Comparison of ENCODE assay signal across 23 mouse cellular contexts in the genomic region with DNA sequence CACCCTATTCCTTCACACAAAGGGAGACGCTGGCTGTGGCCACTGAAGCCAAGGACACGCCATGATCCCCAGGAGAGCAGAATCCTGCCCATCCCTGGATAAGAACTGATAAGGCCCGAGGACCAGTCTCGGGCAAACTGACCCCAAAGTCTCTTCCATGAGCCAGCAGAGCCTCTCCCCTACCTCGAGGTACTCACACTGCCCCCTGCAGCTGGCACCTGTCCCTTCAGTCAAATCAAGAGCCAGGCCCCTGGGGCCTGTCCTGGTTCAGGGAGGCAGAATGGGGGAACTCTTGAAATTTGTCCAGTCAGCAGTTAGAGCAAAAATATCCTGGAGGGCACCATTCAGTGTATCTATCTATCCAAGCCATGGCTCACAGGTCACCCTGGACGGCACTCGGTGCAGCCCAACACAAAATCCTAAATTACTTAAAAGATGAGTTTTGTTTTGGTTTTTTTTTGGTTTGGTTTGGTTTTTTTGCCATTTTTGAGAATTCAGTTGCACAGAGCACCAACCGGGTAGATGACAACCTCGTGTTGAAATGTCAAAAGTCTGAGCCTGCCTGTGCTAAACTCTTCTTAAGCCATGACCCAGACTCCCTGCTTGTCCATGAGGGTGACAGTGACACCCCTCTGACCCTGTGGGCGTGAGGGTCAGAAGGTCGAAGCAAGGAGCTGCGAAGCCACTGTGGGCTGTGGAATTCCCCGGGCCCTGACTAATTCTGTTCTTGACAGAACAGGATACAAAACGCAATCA. TPM values are rescaled to one million over a fixed set of nuclear protein-coding genes. Genes with fewer than 3 reads are reported as not detected.
DNase-seq lines count a peak whose midpoint lies in the region; TF ChIP-seq lines count a peak whose summit lies in the region.
"Had no signal": no experiment of that assay in that cellular context is flagged by ENCODE, and none has a peak within 500 bp of the region (broad histone marks: within the 10 kb centered on the region; RNA-seq: fewer than 3 reads in every experiment).

No protein-coding gene starts in this region.

- no peak for DNase-seq in gastrocnemius, adult 2 months
- no peak for DNase-seq in gastrocnemius, postnatal 25 days
- peak; percentile 21 for DNase-seq in kidney, postnatal 10 days
- no peak for DNase-seq in kidney, adult 9 months
- peak; percentile 52 for DNase-seq in thymus, postnatal 4 days
- no peak for DNase-seq in thymus, postnatal 36 days
- no peak for DNase-seq in left cerebral cortex, adult 18-20 months (ENCODE audit: low spot score in 2 of 2)
- DNase-seq: adrenal gland, postnatal 10 days; cerebellum, adult 8-10 months; cerebellum, postnatal 36 days; embryo, embryonic 11 days; heart, postnatal 14 days; lung, adult 2 months; thymus, adult 18-20 months had no signal

- no peak overlapping the region for H3K4me3 ChIP-seq in gastrocnemius, adult 2 months
- H3K4me3 ChIP-seq: embryonic facial prominence, embryonic 13.5 days; erythroblast, embryonic 14.5 days; forebrain, embryonic 13.5 days; hindbrain, embryonic 13.5 days; intestine, embryonic 15.5 days; limb, embryonic 12.5 days; stomach, embryonic 15.5 days had no signal

- intact Hi-C loops in gastrocnemius, adult 2 months (cut with DNase I): no loop called here

- H3K27ac ChIP-seq in gastrocnemius, adult 2 months: peak overlapping the region; percentile 70
- H3K27ac ChIP-seq: embryonic facial prominence, embryonic 13.5 days; forebrain, embryonic 13.5 days; hindbrain, embryonic 13.5 days; intestine, embryonic 15.5 days; limb, embryonic 12.5 days; macrophage; stomach, embryonic 15.5 days had no signal

- TF ChIP-seq CTCF in gastrocnemius, adult 2 months (IDR thresholded peaks at IDR 0.05): no peak; the same call in 1 of the 2 replicates

RNA-seq across cellular contexts. Expression of gene Mfng, which starts 9.3 kb away (rescaled TPM):
- total RNA-seq in gastrocnemius, adult 2 months (2021): 1 to 10 TPM; 2.6 to 3.1 TPM
- total RNA-seq in gastrocnemius, postnatal 25 days (2021): 1 to 10 TPM; 2.4 to 6.4 TPM
- 1 to 10 TPM; 3.8 to 4.2 TPM for total RNA-seq in left cerebral cortex, adult 18-20 months (2021)

RNA-seq across cellular contexts. Expression of gene Card10, which starts 20.3 kb away (rescaled TPM):
- total RNA-seq in gastrocnemius, adult 2 months (2021): 1 to 10 TPM; 6.1 to 6.8 TPM
- 1 to 10 TPM; 6.4 to 7.8 TPM for total RNA-seq in gastrocnemius, postnatal 25 days (2021)
- total RNA-seq in left cerebral cortex, adult 18-20 months (2021): 1 to 10 TPM; 4.8 to 4.9 TPM
- total RNA-seq: granulocyte monocyte progenitor cell, adult 5-6 weeks had no signal

RNA-seq across cellular contexts. Expression of gene Cdc42ep1, which starts 59.9 kb away (rescaled TPM):
- total RNA-seq in gastrocnemius, adult 2 months (2021): 1 to 10 TPM; 8.5 to 10.0 TPM
- 10 to 100 TPM in 1 of 2 experiments, 1 to 10 TPM in 1; 9.3 to 10.5 TPM for total RNA-seq in gastrocnemius, postnatal 25 days (2021)
- 10 to 100 TPM; 15.3 to 16.3 TPM for total RNA-seq in left cerebral cortex, adult 18-20 months (2021)
- total RNA-seq: granulocyte monocyte progenitor cell, adult 5-6 weeks had no signal

Comparison
In these comparisons a context has a peak if more than half of its experiments do, and no peak if none do; other contexts are left out.
1. DNase-seq: peak in kidney, postnatal 10 days (single experiment) and thymus, postnatal 4 days (single experiment); none in gastrocnemius, adult 2 months (single experiment), gastrocnemius, postnatal 25 days (single experiment), kidney, adult 9 months (single experiment), thymus, postnatal 36 days (0 of 2) and left cerebral cortex, adult 18-20 months (0 of 2).